Mouse (Mus musculus) left cerebral cortex, adult 18-20 months (tissue): ENCODE results near the gene Rnf186. TPM values are rescaled to one million over a fixed set of nuclear protein-coding genes. Genes with fewer than 3 reads are reported as not detected.

Experiments
- DNase-seq, 2 experiments: peaks; one replicate each; pipeline ENCODE4 v3.0.0; 2021 to 2022; ENCODE audit warnings: low spot score in 2 of 2, mixed read lengths in 1 of 2
- long read RNA-seq, 2 experiments: library from polyadenylated mRNA; stranded (forward); transcript quantifications; one replicate each; pipeline ENCODE4 v2.0.0; 2021
- total RNA-seq, 2 experiments: library from RNA; stranded (reverse); gene quantifications; 2 replicates each; pipeline ENCODE4 v1.2.3; 2021

Rnf186 gene
- total RNA-seq = not detected
- long read RNA-seq, experiment 1 = 0 reads
- long read RNA-seq, experiment 2 = 0 reads

DNA sequence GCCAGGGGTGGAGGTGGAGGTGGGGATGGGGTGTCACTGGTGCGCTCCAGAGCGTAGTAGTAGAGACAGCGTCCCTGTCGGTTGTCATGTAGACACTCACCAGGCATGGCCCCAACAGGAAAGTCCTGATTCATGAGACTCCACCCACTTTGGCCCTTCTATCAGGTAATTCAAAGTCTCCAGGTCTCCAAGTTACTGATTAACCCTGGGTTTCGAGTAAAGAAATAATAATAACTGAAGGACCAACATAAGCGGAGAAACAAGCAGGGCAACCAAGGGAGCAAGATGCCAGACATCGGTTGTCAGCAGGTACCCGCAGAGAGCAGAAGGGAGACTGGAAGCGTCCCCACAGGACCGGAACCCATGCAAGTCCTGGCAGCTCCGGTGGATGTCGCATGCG, at the start of gene Rnf186:
Gene Rnf186 (plus strand): TSS at position 247 of the 400 bp plus-strand sequence.
- DNase-seq = no peak

GRCm38 (mm10) chr4:138917282-138917681, 49.6 kb upstream of the Rnf186 start:
- DNase-seq = no peak

DNA sequence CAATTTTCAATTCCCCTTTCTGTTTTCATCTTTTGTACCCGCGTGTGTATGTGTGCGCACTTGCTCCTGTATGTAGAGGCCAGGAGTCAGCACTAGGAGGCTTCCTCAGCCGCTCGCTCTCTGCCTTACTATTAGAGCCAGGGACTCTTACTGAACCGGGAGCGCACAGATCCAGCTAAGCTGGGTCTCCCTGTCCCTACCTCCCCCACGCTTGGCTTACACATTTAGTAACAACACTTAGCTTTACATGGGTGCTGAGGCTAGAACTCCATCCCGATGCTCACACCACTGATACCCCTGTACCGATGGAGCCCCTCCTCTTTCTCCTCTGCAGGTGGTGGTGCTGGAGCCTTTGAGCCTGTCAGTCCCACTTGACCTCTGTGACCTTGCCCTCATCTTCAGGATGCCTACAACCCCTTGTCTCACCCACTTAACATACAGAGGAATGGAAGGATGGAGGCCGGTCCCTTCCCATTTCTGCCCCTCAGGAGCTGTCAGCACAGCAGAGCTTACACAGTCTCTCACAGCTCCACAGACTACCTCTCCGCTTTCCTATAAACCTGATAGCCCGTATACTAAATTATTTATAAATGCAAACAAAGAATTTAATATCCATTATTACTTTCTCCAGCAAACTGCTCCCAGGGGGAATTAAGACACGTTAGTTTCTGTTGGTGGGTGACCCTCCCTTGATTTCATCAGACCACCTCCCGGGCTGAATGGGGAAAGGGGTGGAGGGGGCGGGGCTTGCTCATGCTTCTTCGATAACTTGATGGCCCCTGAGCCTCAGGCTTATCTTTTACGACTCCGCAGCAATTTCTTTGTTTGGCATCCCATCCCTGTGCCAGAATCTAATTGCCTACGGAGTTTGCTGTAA, 45.4 kb upstream of the Rnf186 start:
- no peak for DNase-seq

GRCm38 (mm10) chr4:138922131-138922459, 44.8 kb upstream of the Rnf186 start:
- DNase-seq = peak; percentile 98 to 99

GRCm38 (mm10) chr4:138925561-138925960, 41.4 kb upstream of the Rnf186 start:
- DNase-seq = no peak

- no peak for DNase-seq
These were observed 33.0 kb upstream of the Rnf186 start for GRCm38 (mm10) chr4:138933862-138934261.

DNA sequence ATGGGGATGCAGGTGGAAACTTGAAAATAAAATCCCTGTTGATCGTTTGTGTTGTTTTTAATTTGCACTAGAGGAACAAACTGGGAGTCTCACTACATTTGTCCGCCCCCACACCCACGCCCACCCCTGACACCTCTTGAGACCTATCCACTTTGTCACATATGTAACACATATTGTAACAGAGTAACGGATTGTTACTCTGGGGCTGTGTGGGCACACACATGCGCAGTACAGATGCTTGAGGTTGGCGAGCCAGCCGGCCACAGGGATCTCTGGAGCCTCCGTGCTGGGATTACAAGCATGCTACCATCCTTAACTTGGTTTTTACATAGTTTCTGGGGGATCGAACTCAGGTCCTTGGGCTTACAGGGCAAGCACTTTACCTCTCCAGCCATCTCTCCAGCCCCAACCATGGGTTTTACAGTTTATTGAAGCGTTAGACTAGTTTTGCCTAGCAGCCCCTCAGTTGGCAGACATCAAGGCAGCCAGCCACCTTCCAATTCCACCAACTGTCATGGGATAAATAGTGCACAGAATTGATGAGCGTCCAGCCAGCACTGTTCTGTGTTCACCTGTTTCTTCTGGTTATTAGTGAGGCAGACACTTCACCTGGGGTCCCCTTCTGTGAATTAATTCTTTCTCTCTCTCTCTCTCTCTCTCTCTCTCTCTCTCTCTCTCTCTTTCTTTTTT, 32.3 kb upstream of the Rnf186 start:
- no peak for DNase-seq

DNA sequence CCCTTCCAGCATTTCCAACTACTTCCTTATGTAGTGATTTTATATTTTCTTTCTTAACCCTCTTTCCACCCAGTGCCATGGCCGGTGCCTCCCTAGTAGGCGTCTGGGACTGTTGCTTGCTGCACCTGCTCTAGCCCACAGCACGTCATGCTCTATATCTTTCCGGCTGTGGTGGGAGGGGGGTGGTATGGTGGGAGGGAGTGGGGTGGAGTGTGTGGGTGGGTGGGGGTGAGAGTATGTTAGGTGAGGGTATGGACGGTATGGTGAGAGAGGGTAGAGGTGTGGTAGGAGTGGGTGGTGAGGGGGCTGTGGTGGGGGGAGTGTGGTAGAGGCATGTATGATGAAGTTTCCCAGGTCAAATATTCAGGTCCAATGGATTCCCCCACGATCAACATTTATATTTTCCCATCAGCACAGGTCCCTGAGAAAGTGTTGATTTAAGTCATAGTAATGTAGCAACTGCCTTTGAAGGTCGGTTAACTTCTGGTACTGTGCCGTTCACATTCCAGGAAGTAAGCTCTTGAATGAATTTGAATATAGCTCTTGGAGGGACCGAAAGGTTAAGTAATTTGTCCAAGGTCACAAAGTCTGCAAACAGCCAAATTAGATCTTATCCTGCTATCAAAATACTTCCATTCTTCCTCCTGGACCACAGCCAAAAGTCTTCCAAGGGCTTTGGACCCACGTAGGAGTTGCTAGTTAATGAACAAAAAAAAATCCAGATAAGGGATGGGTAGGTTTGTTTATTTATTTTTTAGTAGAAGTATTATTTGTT, 28.2 kb upstream of the Rnf186 start:
- no peak for DNase-seq

DNA sequence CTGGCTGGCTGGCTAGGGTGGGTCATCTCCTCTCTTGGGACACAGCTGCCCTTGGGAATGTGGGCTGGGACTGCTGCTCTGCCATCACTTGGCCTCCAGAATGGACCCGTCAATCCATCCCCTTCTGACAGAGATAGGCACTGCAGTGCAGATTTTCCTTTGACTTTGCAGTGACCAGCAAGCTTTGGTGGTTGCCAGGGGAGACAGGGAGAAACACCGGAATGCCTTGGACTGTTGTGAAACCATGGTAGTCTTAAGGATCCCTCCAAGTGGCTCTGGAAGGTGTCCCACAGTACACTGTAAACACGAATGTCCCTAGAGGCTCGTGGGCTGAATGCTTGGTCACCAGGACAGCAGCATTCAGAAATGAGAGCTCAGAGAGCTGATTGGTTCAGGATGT, 27.4 kb upstream of the Rnf186 start:
- DNase-seq = no peak

GRCm38 (mm10) chr4:138941401-138941800, 25.5 kb upstream of the Rnf186 start:
- DNase-seq = no peak

GRCm38 (mm10) chr4:138941966-138942365, 24.9 kb upstream of the Rnf186 start:
- DNase-seq = no peak

DNA sequence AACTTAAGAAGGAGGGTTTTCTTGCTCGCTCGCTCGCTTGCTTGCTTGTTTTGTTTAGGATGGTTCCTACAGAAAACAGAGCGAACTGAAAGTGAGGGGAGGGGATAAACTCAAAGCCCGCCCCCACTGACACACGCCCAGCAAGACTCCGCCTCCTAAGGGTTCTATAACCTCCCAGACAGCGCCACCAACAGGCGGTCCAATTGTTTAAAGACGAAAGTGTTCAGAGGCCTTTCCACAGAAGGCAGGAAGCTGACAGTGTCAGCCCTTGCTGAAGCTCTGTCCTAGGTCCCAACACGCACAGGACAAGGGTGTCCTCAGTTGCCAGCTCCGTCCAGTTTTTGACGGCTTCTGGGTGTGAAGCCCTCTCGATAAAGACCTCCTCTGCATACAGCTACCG, 23.2 kb upstream of the Rnf186 start:
- peak; percentile 50 to 58 for DNase-seq

DNA sequence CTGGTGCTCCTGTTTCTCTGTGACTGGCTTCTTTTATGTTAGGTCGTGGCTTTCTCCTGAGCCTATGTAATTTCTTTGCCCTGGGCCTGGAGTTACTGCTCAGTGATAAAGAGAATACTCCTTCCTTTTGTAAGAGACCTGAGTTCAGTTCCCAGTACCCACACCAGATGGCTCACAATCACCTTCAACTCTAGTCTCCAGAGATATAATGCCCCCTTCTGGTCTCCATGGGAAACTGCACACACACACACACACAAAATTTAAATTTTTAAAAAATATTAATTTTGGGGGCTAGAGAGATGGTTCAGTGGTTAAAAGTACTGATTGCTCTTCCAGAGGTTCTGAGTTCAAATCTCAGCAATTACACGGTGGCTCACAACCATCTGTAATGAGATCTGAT, 18.7 kb upstream of the Rnf186 start:
- no peak for DNase-seq

- no peak for DNase-seq
These were observed 8.3 kb upstream of the Rnf186 start for GRCm38 (mm10) chr4:138958612-138959011.

DNA sequence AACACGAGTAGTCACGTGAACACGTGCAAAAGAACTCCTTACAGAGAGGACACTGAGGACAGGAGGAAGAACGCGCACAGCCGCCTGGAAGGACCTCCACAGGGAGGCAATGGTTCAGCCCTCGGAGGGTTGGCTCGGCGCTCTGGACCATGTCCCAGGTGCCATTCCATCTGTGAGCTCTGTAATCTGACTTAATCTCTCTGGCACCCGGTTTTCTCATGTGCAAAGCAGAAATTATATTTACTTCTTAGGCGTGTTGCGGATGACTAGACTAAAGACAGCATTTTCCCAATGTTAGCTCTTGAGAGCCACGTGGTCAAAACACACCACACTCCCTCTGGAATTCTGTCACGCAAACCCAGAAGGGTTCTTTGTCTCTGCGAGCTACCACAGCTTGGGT, 7.8 kb upstream of the Rnf186 start:
- peak; percentile 16 to 45 for DNase-seq

DNA sequence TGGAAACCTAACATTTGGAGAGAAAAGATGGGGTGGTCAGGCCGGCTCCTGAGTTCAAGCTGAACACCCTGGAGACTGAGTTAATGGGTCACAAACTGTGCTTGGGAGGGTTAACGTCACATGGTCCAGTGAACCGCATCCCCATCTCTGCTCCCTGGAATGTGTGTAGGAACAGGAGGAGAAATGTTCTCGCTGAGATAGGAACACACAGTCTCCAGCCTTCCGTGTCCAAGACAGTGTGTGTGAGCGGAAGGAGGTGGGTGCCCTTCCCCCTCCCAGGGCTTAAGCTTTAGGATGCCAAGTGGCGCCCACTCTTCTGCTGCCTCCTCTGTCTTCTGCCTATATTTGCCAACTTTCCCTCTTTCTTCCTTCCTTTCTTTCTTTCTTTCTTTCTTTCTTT, 7.0 kb upstream of the Rnf186 start:
- peak; percentile 50 to 70 for DNase-seq

DNA sequence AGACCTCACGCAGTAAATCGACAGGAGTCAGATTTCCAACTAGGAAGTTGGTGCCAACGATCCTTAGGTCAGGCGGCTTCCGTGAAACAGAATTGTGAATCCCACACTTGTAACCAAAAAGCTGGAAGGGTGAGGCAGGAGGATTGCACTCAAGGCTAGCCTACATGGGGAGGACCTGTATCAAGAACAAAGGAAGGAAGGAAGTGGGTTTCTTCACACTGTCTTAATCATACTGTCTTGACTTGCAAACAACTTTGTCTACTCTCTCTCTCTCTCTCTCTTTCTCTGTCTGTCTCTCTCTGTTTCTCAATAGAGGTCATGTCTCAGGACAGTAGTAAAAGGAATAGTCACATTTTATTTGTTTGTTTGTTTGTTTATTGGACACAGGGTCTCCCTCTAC, 4.2 kb upstream of the Rnf186 start:
- no peak for DNase-seq

DNA sequence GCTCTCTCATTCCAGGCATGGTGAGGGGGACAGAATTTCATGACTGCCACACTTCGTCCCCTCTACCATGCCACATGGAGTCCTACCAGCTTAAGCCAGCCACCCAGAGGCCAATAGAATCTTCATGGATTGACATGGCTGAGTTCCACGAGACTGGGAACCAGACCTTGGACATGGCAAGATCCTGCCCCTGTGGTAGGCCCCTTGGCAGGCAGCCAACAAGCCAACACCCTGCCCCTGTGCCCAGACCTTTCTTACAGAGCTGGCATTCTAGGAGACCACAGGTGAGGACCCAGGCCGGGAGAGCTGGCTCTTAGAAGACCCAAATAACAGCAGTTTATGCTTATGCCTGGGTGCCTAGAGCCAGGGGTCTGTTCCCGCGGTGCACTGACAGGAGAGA, 1.0 kb upstream of the Rnf186 start:
- no peak for DNase-seq

- DNase-seq = no peak
These were observed 573 bp downstream of the Rnf186 start for GRCm38 (mm10) chr4:138967485-138967884.

DNA sequence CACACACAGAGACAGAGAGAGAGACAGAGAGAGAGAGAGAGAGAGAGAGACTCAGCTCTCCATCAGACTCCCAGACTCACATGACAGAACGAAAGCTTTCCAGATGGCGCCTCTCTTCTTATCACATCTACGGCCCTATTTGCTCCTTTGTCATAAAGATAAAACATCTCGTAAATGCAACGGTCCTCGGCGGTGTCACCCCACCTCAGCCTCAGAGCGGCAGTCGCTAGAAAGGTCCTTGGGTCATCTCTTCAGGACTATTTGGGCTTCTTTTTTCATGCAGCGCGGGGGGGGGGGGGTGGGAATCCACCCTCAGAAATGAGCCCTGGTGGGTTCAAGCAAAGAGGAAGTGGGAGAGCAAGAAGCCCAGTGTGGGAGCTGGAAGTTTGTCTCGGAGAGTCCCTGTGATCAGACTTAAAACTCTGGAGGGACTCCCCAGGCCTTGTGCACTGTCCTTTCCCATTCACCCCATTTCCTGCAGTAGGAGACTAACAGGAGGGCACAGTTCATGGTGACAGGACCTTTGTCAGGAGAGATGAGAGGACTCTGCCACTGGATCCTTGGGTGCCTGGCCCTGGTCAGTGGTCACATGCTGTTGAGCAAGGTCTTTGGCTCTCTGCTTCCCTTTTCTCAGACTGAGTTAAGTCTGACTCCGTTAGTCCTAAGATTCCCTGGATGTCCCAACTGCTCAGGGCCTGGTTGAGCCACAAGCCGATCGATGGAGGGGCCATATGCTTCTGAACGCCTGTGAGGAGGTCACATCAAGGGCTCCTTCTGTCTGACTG, 2.1 kb downstream of the Rnf186 start:
- no peak for DNase-seq

DNA sequence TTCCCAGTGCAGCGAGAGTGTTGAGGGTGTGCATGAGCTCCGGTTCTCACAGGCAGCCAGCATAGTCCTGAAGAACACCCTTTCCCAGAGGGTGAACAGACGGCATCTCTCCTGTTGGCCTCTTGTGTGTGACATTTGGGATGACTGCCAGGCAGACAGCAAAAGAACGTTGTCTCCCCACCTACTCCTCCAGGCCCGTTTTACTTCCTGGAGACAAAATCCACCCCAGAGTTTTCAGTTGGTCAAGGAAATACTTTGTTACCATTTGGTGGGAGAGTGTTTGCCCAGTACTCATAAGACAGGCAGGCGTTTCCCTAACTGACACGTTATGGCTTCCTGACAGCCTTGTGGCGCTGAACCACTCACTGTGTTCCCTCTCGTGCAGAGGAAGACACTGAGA, 2.8 kb downstream of the Rnf186 start:
- DNase-seq = no peak
